Mouse (Mus musculus): Measurements from ENCODE around the gene Lmod3. TPM values are rescaled to one million over a fixed set of nuclear protein-coding genes. Genes with fewer than 3 reads are reported as not detected.

Gene Lmod3
- total RNA-seq (2014; rRNA removed) (0.27 and 0.28 TPM in 2 replicates), polyA plus RNA-seq (2012; rRNA removed) (0.04 and 0.07 TPM in 2 replicates)

DNA sequence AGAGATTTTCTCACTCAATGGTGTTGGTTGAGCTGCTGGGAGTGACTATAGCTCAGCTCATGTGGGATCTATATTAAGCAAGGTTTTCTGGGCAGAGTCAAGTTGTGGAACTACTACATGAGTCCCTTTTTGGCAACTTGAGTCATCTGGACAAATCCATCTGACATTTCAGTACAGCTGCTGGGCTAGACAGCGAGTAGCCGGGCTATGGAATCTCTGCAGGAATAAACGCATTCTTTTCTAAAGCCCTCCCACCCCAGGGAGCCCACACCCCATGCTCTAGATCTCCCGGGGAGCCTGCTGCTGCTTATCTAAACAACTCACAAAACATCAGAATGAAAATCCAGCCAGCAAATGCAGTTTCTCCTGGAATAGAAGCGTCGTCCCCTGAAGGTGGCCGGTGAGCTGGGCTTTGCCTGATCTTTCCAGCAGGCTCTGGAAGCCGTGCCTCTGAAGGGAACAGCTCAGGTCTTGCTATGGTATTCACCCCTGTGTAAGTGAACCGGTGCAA is at the start of gene Lmod3:
TSS of gene Lmod3 (minus strand) at position 49 of the 511 bp plus-strand sequence.
- H3K79me2 ChIP-seq (ENCODE audit: control insufficient read depth, insufficient read depth, low read length), result no peaks in the 10 kb centered on the region
- H3K9ac ChIP-seq (ENCODE audit: low read depth, low read length), result no peak within 1 kb of the TSS
- no peak within 1 kb of the TSS for H3K27ac ChIP-seq (replicated peaks; ENCODE audit: insufficient read depth, low read depth, low read length)
- 71% methylated on average over 9 of the region's 9 CpGs for WGBS
- no peak for TF ChIP-seq CTCF (IDR thresholded peaks at IDR 0.05; ENCODE audit: low read depth, low read length)
- no peak for TF ChIP-seq POLR2A (IDR thresholded peaks at IDR 0.05; ENCODE audit: extremely low read depth, insufficient read depth, low read length)
- H3K4me1 ChIP-seq (ENCODE audit: control insufficient read depth, insufficient read depth, low read length), result peaks cover 3% of the 10 kb centered on the region; the same call in 1 of the 2 replicates
- DNase-seq (ENCODE audit: extremely low read depth, low read depth, low spot score), result no peak
- no peaks in the 10 kb centered on the region for H3K36me3 ChIP-seq (ENCODE audit: control insufficient read depth, insufficient read depth, low read length)
- no peak within 1 kb of the TSS for H3K4me3 ChIP-seq (ENCODE audit: insufficient read depth, low read depth, low read length)
- no peaks in the 10 kb centered on the region for H3K27me3 ChIP-seq (ENCODE audit: control insufficient read depth, insufficient read depth, low read length)

DNA sequence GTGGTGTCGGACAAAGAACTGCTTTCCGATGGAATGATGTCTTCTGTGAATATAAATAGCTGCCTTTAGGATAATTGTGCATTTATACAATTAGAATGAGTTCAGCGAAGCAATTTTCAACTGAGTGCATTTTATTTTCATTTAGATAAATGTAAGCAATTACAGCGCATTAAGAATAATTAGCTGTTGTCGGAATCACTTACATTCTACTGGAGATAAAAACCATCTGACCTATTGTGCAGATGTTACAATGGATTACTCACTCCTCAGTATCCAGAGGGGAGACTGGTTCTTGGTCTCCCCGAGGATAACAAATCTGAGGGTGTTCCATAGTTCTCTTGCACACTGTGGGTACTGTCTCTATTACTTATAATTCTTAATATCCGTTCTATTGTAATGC is 49.7 kb upstream of the Lmod3 start:
- H3K4me3 ChIP-seq (ENCODE audit: insufficient read depth, low read depth, low read length), result no peak overlapping the region
- TF ChIP-seq POLR2A (IDR thresholded peaks at IDR 0.05; ENCODE audit: extremely low read depth, insufficient read depth, low read length) (no peak), CTCF (IDR thresholded peaks at IDR 0.05; ENCODE audit: low read depth, low read length) (no peak)
- 94% methylated on average over 7 of the region's 7 CpGs for WGBS
- DNase-seq (ENCODE audit: extremely low read depth, low read depth, low spot score), result no peak
- peaks cover 9% of the 10 kb centered on the region for H3K79me2 ChIP-seq (ENCODE audit: control insufficient read depth, insufficient read depth, low read length)
- peaks cover 5% of the 10 kb centered on the region; the same call in 1 of the 2 replicates for H3K4me1 ChIP-seq (ENCODE audit: control insufficient read depth, insufficient read depth, low read length)
- no peak overlapping the region for H3K9ac ChIP-seq (ENCODE audit: low read depth, low read length)
- H3K27ac ChIP-seq (replicated peaks; ENCODE audit: insufficient read depth, low read depth, low read length), result no peak overlapping the region
- H3K27me3 ChIP-seq (ENCODE audit: control insufficient read depth, insufficient read depth, low read length), result no peaks in the 10 kb centered on the region
- H3K36me3 ChIP-seq (ENCODE audit: control insufficient read depth, insufficient read depth, low read length), result peaks cover 93% of the 10 kb centered on the region

DNA sequence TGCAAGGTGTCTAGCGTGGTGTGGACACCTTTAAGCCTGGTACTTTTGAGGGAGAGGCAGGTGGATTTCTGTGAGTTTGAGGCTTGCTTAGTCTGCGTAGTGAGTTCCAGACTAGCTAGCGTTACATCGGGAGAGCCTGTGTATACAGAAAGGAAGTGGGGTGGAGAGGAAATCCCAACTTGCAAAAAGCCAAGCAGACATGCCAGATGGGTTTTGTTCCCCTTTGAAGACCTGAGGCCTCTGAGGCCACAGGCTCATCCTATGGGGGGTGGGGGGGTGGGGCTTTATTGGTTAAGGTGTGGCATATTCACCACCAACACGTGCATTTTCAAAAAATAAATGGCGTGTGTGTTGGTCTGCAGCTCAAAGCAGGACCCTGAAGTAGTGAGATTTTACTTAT is 48.1 kb upstream of the Lmod3 start:
- Histone ChIP-seq H3K79me2 (ENCODE audit: control insufficient read depth, insufficient read depth, low read length) (peaks cover 13% of the 10 kb centered on the region), H3K27me3 (ENCODE audit: control insufficient read depth, insufficient read depth, low read length) (no peaks in the 10 kb centered on the region), H3K4me3 (ENCODE audit: insufficient read depth, low read depth, low read length) (no peak overlapping the region), H3K27ac (replicated peaks; ENCODE audit: insufficient read depth, low read depth, low read length) (no peak overlapping the region), H3K36me3 (ENCODE audit: control insufficient read depth, insufficient read depth, low read length) (peaks cover 94% of the 10 kb centered on the region), H3K9ac (ENCODE audit: low read depth, low read length) (no peak overlapping the region), H3K4me1 (ENCODE audit: control insufficient read depth, insufficient read depth, low read length) (peaks cover 6% of the 10 kb centered on the region; the same call in 1 of the 2 replicates)
- TF ChIP-seq POLR2A (IDR thresholded peaks at IDR 0.05; ENCODE audit: extremely low read depth, insufficient read depth, low read length) (no peak), CTCF (IDR thresholded peaks at IDR 0.05; ENCODE audit: low read depth, low read length) (no peak)
- DNase-seq (ENCODE audit: extremely low read depth, low read depth, low spot score), result no peak
- 86% methylated on average over 6 of the region's 6 CpGs for WGBS

DNA sequence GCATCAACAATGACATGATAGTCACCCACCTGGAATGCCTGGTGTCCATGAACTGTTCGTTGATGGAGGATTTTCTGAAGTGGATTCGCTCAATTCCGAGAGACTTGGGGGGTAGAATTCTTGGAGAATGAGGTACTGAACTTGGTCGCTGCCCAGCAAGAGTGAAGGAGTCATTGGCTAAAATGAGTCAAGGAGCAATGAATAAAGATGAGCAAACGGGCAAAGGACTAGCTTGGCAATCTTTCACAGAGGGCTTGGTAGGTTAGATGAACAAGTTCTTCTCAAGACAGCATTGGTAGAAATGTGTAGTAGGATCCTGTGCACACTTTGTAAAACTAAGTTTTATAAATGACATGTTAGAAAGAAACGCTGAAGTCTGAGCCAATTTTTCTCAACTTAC is 47.6 kb upstream of the Lmod3 start:
- Histone ChIP-seq H3K4me1 (ENCODE audit: control insufficient read depth, insufficient read depth, low read length) (peaks cover 8% of the 10 kb centered on the region; the same call in 1 of the 2 replicates), H3K79me2 (ENCODE audit: control insufficient read depth, insufficient read depth, low read length) (peaks cover 16% of the 10 kb centered on the region), H3K27ac (replicated peaks; ENCODE audit: insufficient read depth, low read depth, low read length) (no peak overlapping the region), H3K4me3 (ENCODE audit: insufficient read depth, low read depth, low read length) (no peak overlapping the region), H3K27me3 (ENCODE audit: control insufficient read depth, insufficient read depth, low read length) (no peaks in the 10 kb centered on the region), H3K9ac (ENCODE audit: low read depth, low read length) (no peak overlapping the region), H3K36me3 (ENCODE audit: control insufficient read depth, insufficient read depth, low read length) (peaks cover 94% of the 10 kb centered on the region)
- 93% methylated on average over 6 of the region's 6 CpGs for WGBS
- TF ChIP-seq POLR2A (IDR thresholded peaks at IDR 0.05; ENCODE audit: extremely low read depth, insufficient read depth, low read length) (no peak), CTCF (IDR thresholded peaks at IDR 0.05; ENCODE audit: low read depth, low read length) (no peak)
- DNase-seq (ENCODE audit: extremely low read depth, low read depth, low spot score), result no peak

DNA sequence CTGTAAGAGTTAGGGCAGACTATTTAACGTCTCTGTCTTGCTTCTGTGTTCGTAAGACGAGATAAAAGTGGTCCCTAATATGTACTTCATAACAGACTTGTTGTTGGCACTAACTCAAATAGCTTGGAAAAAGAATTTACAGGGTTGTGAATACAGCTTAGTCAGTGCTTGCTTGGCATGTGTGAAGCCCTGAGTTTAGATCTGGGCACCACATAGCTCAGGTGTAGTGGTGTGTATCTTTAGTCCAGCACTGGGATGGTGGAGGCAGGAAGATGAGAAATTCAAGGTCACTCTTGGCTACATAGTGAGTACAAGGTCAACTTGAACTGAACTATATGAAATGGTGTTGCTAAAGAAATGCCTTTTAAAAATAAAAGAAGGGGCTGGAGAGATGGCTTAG is 44.6 kb upstream of the Lmod3 start:
- TF ChIP-seq POLR2A (IDR thresholded peaks at IDR 0.05; ENCODE audit: extremely low read depth, insufficient read depth, low read length) (no peak), CTCF (IDR thresholded peaks at IDR 0.05; ENCODE audit: low read depth, low read length) (no peak)

DNA sequence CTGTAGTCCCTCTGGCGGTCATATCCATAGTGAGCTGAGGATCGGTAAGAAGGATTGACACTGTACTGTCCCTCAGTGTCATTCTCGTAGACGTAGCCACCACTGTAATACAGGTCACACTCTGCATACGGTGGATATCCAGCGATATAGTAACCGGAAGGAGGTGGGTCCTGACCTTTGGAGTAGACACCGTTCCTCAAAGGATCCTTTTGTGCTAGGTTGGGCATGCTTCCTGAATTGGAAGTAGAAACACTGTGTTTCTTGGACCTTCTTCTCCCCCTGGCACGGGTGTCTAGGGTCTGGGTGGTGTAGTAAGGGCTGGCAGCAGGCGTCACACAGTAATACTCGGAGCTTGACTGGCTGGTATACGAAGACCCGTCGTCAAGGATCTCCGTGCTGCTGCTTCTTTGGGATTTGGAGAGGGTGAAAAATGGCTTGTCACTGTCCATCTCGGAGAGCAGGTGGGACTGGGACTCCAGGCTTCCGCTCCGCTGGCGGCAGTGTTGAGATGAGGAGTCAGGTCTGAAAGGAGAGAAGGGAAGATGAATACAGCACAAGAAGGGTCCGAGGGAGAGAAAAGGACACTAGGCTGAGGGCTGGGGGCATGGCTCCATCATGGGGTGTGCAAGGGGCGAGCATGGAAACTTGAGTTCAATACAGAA is 43.4 kb upstream of the Lmod3 start:
- Histone ChIP-seq H3K4me3 (ENCODE audit: insufficient read depth, low read depth, low read length) (no peak overlapping the region), H3K9ac (ENCODE audit: low read depth, low read length) (no peak overlapping the region), H3K27ac (replicated peaks; ENCODE audit: insufficient read depth, low read depth, low read length) (no peak overlapping the region), H3K27me3 (ENCODE audit: control insufficient read depth, insufficient read depth, low read length) (no peaks in the 10 kb centered on the region), H3K79me2 (ENCODE audit: control insufficient read depth, insufficient read depth, low read length) (peaks cover 14% of the 10 kb centered on the region), H3K4me1 (ENCODE audit: control insufficient read depth, insufficient read depth, low read length) (peaks cover 34% of the 10 kb centered on the region), H3K36me3 (ENCODE audit: control insufficient read depth, insufficient read depth, low read length) (peaks cover 83% of the 10 kb centered on the region)
- DNase-seq (ENCODE audit: extremely low read depth, low read depth, low spot score), result no peak
- TF ChIP-seq POLR2A (IDR thresholded peaks at IDR 0.05; ENCODE audit: extremely low read depth, insufficient read depth, low read length), result no peak
- TF ChIP-seq CTCF (IDR thresholded peaks at IDR 0.05; ENCODE audit: low read depth, low read length), result no peak
- WGBS, result 95% methylated on average over 21 of the region's 21 CpGs

More for the DNA sequence above, 44.6 kb upstream of the Lmod3 start:
- Histone ChIP-seq H3K27me3 (ENCODE audit: control insufficient read depth, insufficient read depth, low read length) (no peaks in the 10 kb centered on the region), H3K27ac (replicated peaks; ENCODE audit: insufficient read depth, low read depth, low read length) (no peak overlapping the region), H3K4me1 (ENCODE audit: control insufficient read depth, insufficient read depth, low read length) (peaks cover 25% of the 10 kb centered on the region), H3K9ac (ENCODE audit: low read depth, low read length) (no peak overlapping the region), H3K4me3 (ENCODE audit: insufficient read depth, low read depth, low read length) (no peak overlapping the region), H3K36me3 (ENCODE audit: control insufficient read depth, insufficient read depth, low read length) (peaks cover 89% of the 10 kb centered on the region), H3K79me2 (ENCODE audit: control insufficient read depth, insufficient read depth, low read length) (peaks cover 14% of the 10 kb centered on the region)
- DNase-seq (ENCODE audit: extremely low read depth, low read depth, low spot score), result no peak
- WGBS, result 84% methylated on average over 3 of the region's 3 CpGs

Measured in liver, adult 2 months (tissue).